8 mouse cellular contexts compared by ENCODE assay signal in the genomic region with DNA sequence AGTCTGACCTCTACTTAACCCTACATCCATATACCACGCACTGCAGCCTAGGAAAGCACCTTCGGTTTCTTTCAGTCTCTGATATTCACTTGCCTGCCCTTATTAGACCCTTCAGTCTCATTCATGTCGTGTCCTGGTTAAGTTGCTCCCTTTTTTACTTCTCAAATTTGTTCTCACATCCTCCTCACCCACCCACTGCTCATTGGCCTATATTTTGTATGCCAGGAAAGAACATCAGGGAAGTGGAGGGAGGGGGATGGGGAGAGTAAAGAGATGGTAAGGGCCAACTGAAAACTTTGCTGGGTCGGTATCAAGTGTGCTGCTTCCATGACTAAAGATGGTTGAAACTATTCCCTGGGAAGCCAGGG. TPM values are rescaled to one million over a fixed set of nuclear protein-coding genes. Genes with fewer than 3 reads are reported as not detected.
DNase-seq lines count a peak whose midpoint lies in the region; ATAC-seq and TF ChIP-seq lines count a peak whose summit lies in the region.

No protein-coding gene starts in this region.

- no peaks in the 10 kb centered on the region for H3K27me3 ChIP-seq in spleen, adult 2 months (ENCODE audit: control insufficient read depth, insufficient read depth, low read length)
- H3K27me3 ChIP-seq in hindbrain, embryonic 13.5 days = no peaks in the 10 kb centered on the region

- H3K4me2 ChIP-seq in hindbrain, embryonic 13.5 days = peak overlapping the region; percentile 97

- no peaks in the 10 kb centered on the region for H3K9me3 ChIP-seq in hindbrain, embryonic 13.5 days

- TF ChIP-seq CTCF in spleen, adult 2 months (IDR thresholded peaks at IDR 0.05; ENCODE audit: extremely low read depth, insufficient read depth, insufficient read length, insufficient replicate concordance) = no peak

- peak; percentile 30 for DNase-seq in cerebellum, adult 9-10 months
- DNase-seq in cerebellum, adult 11 months = no peak
- DNase-seq in spleen, adult 2 months (ENCODE audit: low read depth in 1 of 2, low spot score in 2 of 2) = peak in 1 of 2 experiments; percentile 7
- no peak for DNase-seq in spleen, adult 12 weeks (ENCODE audit: low spot score)
- peak; percentile 24 for DNase-seq in lung, postnatal 36 days
- DNase-seq in ovary, postnatal 10 days (ENCODE audit: low spot score) = no peak

- H3K36me3 ChIP-seq in spleen, adult 2 months (ENCODE audit: control insufficient read depth, insufficient read depth, low read length) = no peaks in the 10 kb centered on the region
- H3K36me3 ChIP-seq in hindbrain, embryonic 13.5 days = peaks cover 8% of the 10 kb centered on the region

- 6% methylated on average over 4 of the region's 4 CpGs for WGBS in spleen, adult 2 months
- WGBS in hindbrain, embryonic 13.5 days = 5% methylated on average over 4 of the region's 4 CpGs

- peak overlapping the region; percentile 82 for H3K4me3 ChIP-seq in spleen, adult 2 months (ENCODE audit: extremely low read depth, insufficient read depth, insufficient read length)
- H3K4me3 ChIP-seq in hindbrain, embryonic 13.5 days = peak overlapping the region; percentile 97

- peak overlapping the region; percentile 97; the same call in 1 of the 2 replicates for H3K27ac ChIP-seq in spleen, adult 2 months (ENCODE audit: insufficient read depth, low read length)
- no peak overlapping the region for H3K27ac ChIP-seq in hindbrain, embryonic 13.5 days

- no peak for ATAC-seq in hindbrain, embryonic 13.5 days (ENCODE audit: low FRiP score)
- no peak for ATAC-seq in megakaryocyte progenitor cell, adult 5-6 weeks (replicated peaks; ENCODE audit: poor library complexity)

- TF ChIP-seq POLR2A in spleen, adult 2 months (IDR thresholded peaks at IDR 0.05; ENCODE audit: low read depth, low read length) = no peak

- H3K4me1 ChIP-seq in spleen, adult 2 months (ENCODE audit: control insufficient read depth, insufficient read depth, insufficient read length) = peaks cover 9% of the 10 kb centered on the region
- peaks cover 47% of the 10 kb centered on the region for H3K4me1 ChIP-seq in hindbrain, embryonic 13.5 days (replicated peaks)

- H3K9ac ChIP-seq in hindbrain, embryonic 13.5 days = peak overlapping the region; percentile 97

RNA-seq across cellular contexts. Expression of a gene that starts 1.4 kb away (rescaled TPM):
- 2.6 and 3.8 TPM in 2 replicates for polyA plus RNA-seq in spleen, adult 2 months (2012; rRNA removed)
- 34.5 and 34.8 TPM in 2 replicates for polyA plus RNA-seq in hindbrain, embryonic 13.5 days (2015; fragmentation: Nextera tagmentation; extraction: Ambion mirVana)
- 56.6 and 60.9 TPM in 2 replicates for total RNA-seq in megakaryocyte progenitor cell, adult 5-6 weeks (2015)
- total RNA-seq in megakaryocyte progenitor cell, adult 5-6 weeks (2017) = 23.8 and 38.2 TPM in 2 replicates

RNA-seq across cellular contexts. Expression of a gene that starts 1.5 kb away (rescaled TPM):
- 3.5 and 4.8 TPM in 2 replicates for polyA plus RNA-seq in spleen, adult 2 months (2012; rRNA removed)
- polyA plus RNA-seq in hindbrain, embryonic 13.5 days (2015; fragmentation: Nextera tagmentation; extraction: Ambion mirVana) = 29.9 and 31.8 TPM in 2 replicates
- 45.7 and 47.0 TPM in 2 replicates for total RNA-seq in megakaryocyte progenitor cell, adult 5-6 weeks (2015)
- 49.8 and 67.5 TPM in 2 replicates for total RNA-seq in megakaryocyte progenitor cell, adult 5-6 weeks (2017)

Comparison
In these comparisons a context has a peak if more than half of its experiments do, and no peak if none do; other contexts are left out.
1. DNase-seq: peak in cerebellum, adult 9-10 months (single experiment) and lung, postnatal 36 days (single experiment); none in cerebellum, adult 11 months (single experiment), spleen, adult 12 weeks (single experiment) and ovary, postnatal 10 days (single experiment).